ENCODE assay signal across 8 mouse cellular contexts in the genomic region with DNA sequence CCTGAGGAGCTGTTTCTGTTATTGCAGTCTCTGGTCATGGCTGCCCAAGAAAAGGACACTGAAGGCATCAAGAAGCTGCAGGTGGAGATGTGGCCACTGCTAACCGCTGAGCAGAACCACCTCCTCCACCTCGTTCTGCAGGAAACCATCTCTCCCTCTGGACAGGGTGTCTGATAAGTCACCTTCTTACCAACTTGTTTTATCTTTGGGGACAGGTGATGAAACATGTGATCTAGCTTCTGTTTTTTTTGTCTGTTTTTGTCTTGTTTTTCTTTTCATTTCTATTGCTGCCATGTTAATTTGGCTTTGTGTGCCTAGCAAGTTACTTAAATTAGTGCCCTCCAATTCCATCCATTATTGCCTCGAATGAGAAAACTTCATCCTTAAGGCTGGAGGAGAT. TPM values are rescaled to one million over a fixed set of nuclear protein-coding genes. Genes with fewer than 3 reads are reported as not detected.
DNase-seq lines count a peak whose midpoint lies in the region; ATAC-seq and TF ChIP-seq lines count a peak whose summit lies in the region.

No protein-coding gene starts in this region.

- no peak for ATAC-seq in forebrain, embryonic 11.5 days (replicated peaks; ENCODE audit: low FRiP score)
- no peak for ATAC-seq in liver, embryonic 13.5 days (ENCODE audit: low read depth)

- H3K4me2 ChIP-seq in forebrain, embryonic 11.5 days (ENCODE audit: low read depth, low read length, severe bottlenecking), result peak overlapping the region; percentile 64
- H3K4me2 ChIP-seq in liver, embryonic 13.5 days, result peak overlapping the region; percentile 80

- H3ac ChIP-seq in C2C12 (ENCODE audit: control insufficient read depth, insufficient read length, low read depth), result no peak overlapping the region

- no peaks in the 10 kb centered on the region for H3K79me2 ChIP-seq in C2C12 (ENCODE audit: control insufficient read depth, insufficient read depth)

- no peaks in the 10 kb centered on the region for H3K4me1 ChIP-seq in heart, embryonic 10.5 days
- no peaks in the 10 kb centered on the region for H3K4me1 ChIP-seq in forebrain, embryonic 11.5 days (replicated peaks; ENCODE audit: control insufficient read depth, insufficient read depth, low read length)
- H3K4me1 ChIP-seq in liver, embryonic 13.5 days (replicated peaks), result peaks cover 7% of the 10 kb centered on the region

- peaks cover 18% of the 10 kb centered on the region for H3K27me3 ChIP-seq in heart, embryonic 10.5 days (ENCODE audit: insufficient read depth, poor library complexity, severe bottlenecking)
- no peaks in the 10 kb centered on the region for H3K27me3 ChIP-seq in C2C12 (ENCODE audit: control insufficient read depth, insufficient read depth, insufficient read length)
- no peaks in the 10 kb centered on the region for H3K27me3 ChIP-seq in forebrain, embryonic 11.5 days (ENCODE audit: control insufficient read depth, insufficient read depth, low read length)
- no peaks in the 10 kb centered on the region for H3K27me3 ChIP-seq in liver, embryonic 13.5 days

- H3K9ac ChIP-seq in forebrain, embryonic 11.5 days (ENCODE audit: low read length), result peak overlapping the region; percentile 68
- H3K9ac ChIP-seq in liver, embryonic 13.5 days, result peak overlapping the region; percentile 72; the same call in 1 of the 2 replicates

- H3K9me3 ChIP-seq in heart, embryonic 10.5 days, result no peaks in the 10 kb centered on the region
- no peaks in the 10 kb centered on the region for H3K9me3 ChIP-seq in forebrain, embryonic 11.5 days (ENCODE audit: control insufficient read depth, low read length)
- H3K9me3 ChIP-seq in liver, embryonic 13.5 days (replicated peaks), result no peaks in the 10 kb centered on the region

- no peak for DNase-seq in heart, embryonic 10.5 days (ENCODE audit: low spot score)
- no peak for DNase-seq in heart, postnatal 4 days
- no peak for DNase-seq in forebrain, embryonic 11.5 days (ENCODE audit: low spot score)
- DNase-seq in liver, embryonic 13.5 days, result no peak
- no peak for DNase-seq in adrenal gland, postnatal 10 days
- DNase-seq in right cerebral cortex, postnatal 4 days, result no peak
- no peak for DNase-seq in thymus, postnatal 36 days

- peak overlapping the region; percentile 89; the same call in 1 of the 2 replicates for H3K27ac ChIP-seq in heart, embryonic 10.5 days
- no peak overlapping the region for H3K27ac ChIP-seq in forebrain, embryonic 11.5 days (ENCODE audit: low read depth, low read length)
- no peak overlapping the region for H3K27ac ChIP-seq in liver, embryonic 13.5 days

- 33% methylated on average over 3 of the region's 3 CpGs for WGBS in heart, embryonic 10.5 days
- 34% methylated on average over 3 of the region's 3 CpGs for WGBS in forebrain, embryonic 11.5 days
- WGBS in liver, embryonic 13.5 days (ENCODE audit: insufficient replicate concordance), result 27% methylated on average over 3 of the region's 3 CpGs

- no peaks in the 10 kb centered on the region for H3K79me3 ChIP-seq in C2C12 (ENCODE audit: low read depth)

- no peak for TF ChIP-seq CTCF in C2C12 (IDR thresholded peaks at IDR 0.05; ENCODE audit: control insufficient read depth, insufficient read depth, insufficient read length)

- H3K4me3 ChIP-seq in heart, embryonic 10.5 days, result peak overlapping the region; percentile 72
- peak overlapping the region; percentile 31 for H3K4me3 ChIP-seq in C2C12 (ENCODE audit: insufficient read depth, poor library complexity, severe bottlenecking)
- H3K4me3 ChIP-seq in forebrain, embryonic 11.5 days (ENCODE audit: low read depth, low read length), result peak overlapping the region; percentile 54
- peak overlapping the region; percentile 69 for H3K4me3 ChIP-seq in liver, embryonic 13.5 days (replicated peaks)

- H3K36me3 ChIP-seq in heart, embryonic 10.5 days, result no peaks in the 10 kb centered on the region
- H3K36me3 ChIP-seq in C2C12 (ENCODE audit: control insufficient read depth, insufficient read depth), result no peaks in the 10 kb centered on the region
- no peaks in the 10 kb centered on the region for H3K36me3 ChIP-seq in forebrain, embryonic 11.5 days (ENCODE audit: control insufficient read depth, insufficient read depth, low read length)
- no peaks in the 10 kb centered on the region for H3K36me3 ChIP-seq in liver, embryonic 13.5 days

TF ChIP-seq in C2C12, 6 proteins besides CTCF, POLR2A, EP300 and RAD21:
- TF ChIP-seq USF1 (IDR thresholded peaks at IDR 0.05; ENCODE audit: low read depth) (no peak), FOSL1 (IDR thresholded peaks at IDR 0.05; ENCODE audit: insufficient read depth, low read length, poor library complexity, severe bottlenecking) (no peak), MYOD1 (IDR thresholded peaks at IDR 0.05; ENCODE audit: control insufficient read depth, insufficient read length, low read depth) (no peak), MAX (IDR thresholded peaks at IDR 0.05) (no peak), CEBPB (IDR thresholded peaks at IDR 0.05; ENCODE audit: low read depth) (no peak), MYOG (IDR thresholded peaks at IDR 0.05; ENCODE audit: control insufficient read depth, extremely low read depth, insufficient read length) (no peak)

RNA-seq across cellular contexts. Expression of gene F8a, which starts 1.2 kb away (rescaled TPM):
- polyA plus RNA-seq in heart, embryonic 10.5 days (2016; fragmentation: Nextera tagmentation; extraction: Ambion mirVana), result 7.6 and 8.1 TPM in 2 replicates
- 1 to 10 TPM; 7.1 to 7.2 TPM for total RNA-seq in heart, postnatal 4 days (2021)
- 3.3 TPM for polyA plus RNA-seq in C2C12 (2012; fragmentation: generic; extraction: Trizol)
- polyA plus RNA-seq in forebrain, embryonic 11.5 days (2014; fragmentation: Nextera tagmentation; extraction: Ambion mirVana), result 16.4 and 17.4 TPM in 2 replicates
- polyA plus RNA-seq in liver, embryonic 13.5 days (2015; fragmentation: Nextera tagmentation; extraction: Ambion mirVana), result 3.3 and 3.8 TPM in 2 replicates
- total RNA-seq in adrenal gland, postnatal 10 days (2021), result 1 to 10 TPM; 7.3 to 7.8 TPM

RNA-seq across cellular contexts. Expression of gene Xlr4c, which starts 13.6 kb away (rescaled TPM):
- 0.25 and 0.34 TPM in 2 replicates for polyA plus RNA-seq in heart, embryonic 10.5 days (2016; fragmentation: Nextera tagmentation; extraction: Ambion mirVana)
- not detected for total RNA-seq in heart, postnatal 4 days (2021)
- polyA plus RNA-seq in C2C12 (2012; fragmentation: generic; extraction: Trizol), result 0.06 TPM
- polyA plus RNA-seq in forebrain, embryonic 11.5 days (2014; fragmentation: Nextera tagmentation; extraction: Ambion mirVana), result not detected in 2 replicates
- 0.48 and 0.60 TPM in 2 replicates for polyA plus RNA-seq in liver, embryonic 13.5 days (2015; fragmentation: Nextera tagmentation; extraction: Ambion mirVana)
- total RNA-seq in adrenal gland, postnatal 10 days (2021), result under 1 TPM; 0.66 to 0.76 TPM

RNA-seq across cellular contexts. Expression of gene Xlr4b, which starts 15.2 kb away (rescaled TPM):
- polyA plus RNA-seq in heart, embryonic 10.5 days (2016; fragmentation: Nextera tagmentation; extraction: Ambion mirVana), result 0.74 and 0.83 TPM in 2 replicates
- total RNA-seq in heart, postnatal 4 days (2021), result 1 to 10 TPM in 1 of 2 experiments, under 1 TPM in 1; 0.20 to 1.3 TPM
- polyA plus RNA-seq in C2C12 (2012; fragmentation: generic; extraction: Trizol), result 0.09 TPM
- 0.32 and 0.41 TPM in 2 replicates for polyA plus RNA-seq in forebrain, embryonic 11.5 days (2014; fragmentation: Nextera tagmentation; extraction: Ambion mirVana)
- polyA plus RNA-seq in liver, embryonic 13.5 days (2015; fragmentation: Nextera tagmentation; extraction: Ambion mirVana), result 1.6 and 2.3 TPM in 2 replicates
- total RNA-seq in adrenal gland, postnatal 10 days (2021), result under 1 TPM in 1 of 2 experiments, not detected in 1; 0.60 TPM

RNA-seq across cellular contexts. Expression of gene Xlr3c, which starts 35.9 kb away (rescaled TPM):
- polyA plus RNA-seq in heart, embryonic 10.5 days (2016; fragmentation: Nextera tagmentation; extraction: Ambion mirVana), result not detected in 2 replicates
- not detected for total RNA-seq in heart, postnatal 4 days (2021)
- 1.4 TPM for polyA plus RNA-seq in C2C12 (2012; fragmentation: generic; extraction: Trizol)
- 0.29 TPM in 1 of 2 replicates, not detected in the other for polyA plus RNA-seq in forebrain, embryonic 11.5 days (2014; fragmentation: Nextera tagmentation; extraction: Ambion mirVana)
- polyA plus RNA-seq in liver, embryonic 13.5 days (2015; fragmentation: Nextera tagmentation; extraction: Ambion mirVana), result not detected in 2 replicates
- total RNA-seq in adrenal gland, postnatal 10 days (2021), result not detected

RNA-seq across cellular contexts. Expression of gene Xlr3b, which starts 37.3 kb away (rescaled TPM):
- polyA plus RNA-seq in heart, embryonic 10.5 days (2016; fragmentation: Nextera tagmentation; extraction: Ambion mirVana), result 6.0 and 9.8 TPM in 2 replicates
- 1 to 10 TPM in 1 of 2 experiments, under 1 TPM in 1; 0.92 to 6.2 TPM for total RNA-seq in heart, postnatal 4 days (2021)
- 0.15 TPM for polyA plus RNA-seq in C2C12 (2012; fragmentation: generic; extraction: Trizol)
- polyA plus RNA-seq in forebrain, embryonic 11.5 days (2014; fragmentation: Nextera tagmentation; extraction: Ambion mirVana), result 11.5 and 12.8 TPM in 2 replicates
- 2.2 and 2.6 TPM in 2 replicates for polyA plus RNA-seq in liver, embryonic 13.5 days (2015; fragmentation: Nextera tagmentation; extraction: Ambion mirVana)
- 1 to 10 TPM; 4.6 to 7.8 TPM for total RNA-seq in adrenal gland, postnatal 10 days (2021)
